Mouse (Mus musculus) hindbrain, embryonic 14.5 days (tissue): ENCODE results near the gene Ap1ar. TPM values are rescaled to one million over a fixed set of nuclear protein-coding genes. Genes with fewer than 3 reads are reported as not detected.

Source experiments
- ATAC-seq: fragments of 200-750 bp; cut with Nextera tagmentation; 2 replicates; pipeline ENCODE4 v1.8.0; 2017; ENCODE audit warnings: moderate number of reproducible peaks, mild to moderate bottlenecking, moderate TSS enrichment, moderate library complexity; ENCODE audit not compliant: low FRiP score
- DNase-seq: peaks from one replicate; pipeline ENCODE4 v3.0.0-alpha.2; 2015; ENCODE audit warnings: low spot score
- H3K27ac ChIP-seq: fragments of 300-500 bp; sonication (generic); 2 replicates; pipeline ENCODE4 v1.5.1; 2014; ENCODE audit warnings: mild to moderate bottlenecking, moderate library complexity
- H3K27me3 ChIP-seq: fragments of 300-500 bp; sonication (generic); 2 replicates; pipeline ENCODE4 v1.6.1; 2014; ENCODE audit warnings: mild to moderate bottlenecking, low read length, mixed read lengths; ENCODE audit not compliant: control insufficient read depth, insufficient read depth
- H3K36me3 ChIP-seq: fragments of 300-500 bp; sonication (generic); replicated peaks from 2 replicates; pipeline ENCODE4 v1.6.1; 2014; ENCODE audit not compliant: control insufficient read depth, insufficient read depth
- H3K4me1 ChIP-seq: fragments of 300-500 bp; sonication (generic); replicated peaks from 2 replicates; pipeline ENCODE4 v1.6.1; 2014; ENCODE audit warnings: antibody characterized with exemption, low read length, mixed read lengths; ENCODE audit not compliant: control insufficient read depth, insufficient read depth
- H3K4me2 ChIP-seq: fragments of 300-500 bp; sonication (generic); replicated peaks from 2 replicates; pipeline ENCODE4 v1.6.1; 2014; ENCODE audit warnings: mild to moderate bottlenecking, moderate library complexity
- H3K4me3 ChIP-seq: fragments of 300-500 bp; sonication (generic); replicated peaks from 2 replicates; pipeline ENCODE4 v1.5.1; 2014; ENCODE audit warnings: mild to moderate bottlenecking, low read length
- H3K9ac ChIP-seq: fragments of 300-500 bp; sonication (generic); 2 replicates; pipeline ENCODE4 v1.6.1; 2014
- H3K9me3 ChIP-seq: fragments of 300-500 bp; sonication (generic); 2 replicates; pipeline ENCODE4 v1.6.1; 2016; ENCODE audit warnings: low read length; ENCODE audit not compliant: control insufficient read depth
- WGBS: fragments of 180-500 bp; shearing (Covaris S2); extraction: QIAGEN DNeasy Blood & Tissue Kit; methylation state at CpG from one replicate; pipeline ENCODE4 v1.1.7; 2014; 5-methylcytosine and 5-hydroxymethylcytosine counted together
- polyA plus RNA-seq: library from polyadenylated mRNA; unstranded; fragments of >200 nt; fragmentation: Nextera tagmentation; extraction: Ambion mirVana; gene quantifications from 2 replicates; pipeline ENCODE4 v1.2.1, GENCODE M21; 2014

Ap1ar gene
- polyA plus RNA-seq: 100.0 and 102 TPM in 2 replicates

DNA sequence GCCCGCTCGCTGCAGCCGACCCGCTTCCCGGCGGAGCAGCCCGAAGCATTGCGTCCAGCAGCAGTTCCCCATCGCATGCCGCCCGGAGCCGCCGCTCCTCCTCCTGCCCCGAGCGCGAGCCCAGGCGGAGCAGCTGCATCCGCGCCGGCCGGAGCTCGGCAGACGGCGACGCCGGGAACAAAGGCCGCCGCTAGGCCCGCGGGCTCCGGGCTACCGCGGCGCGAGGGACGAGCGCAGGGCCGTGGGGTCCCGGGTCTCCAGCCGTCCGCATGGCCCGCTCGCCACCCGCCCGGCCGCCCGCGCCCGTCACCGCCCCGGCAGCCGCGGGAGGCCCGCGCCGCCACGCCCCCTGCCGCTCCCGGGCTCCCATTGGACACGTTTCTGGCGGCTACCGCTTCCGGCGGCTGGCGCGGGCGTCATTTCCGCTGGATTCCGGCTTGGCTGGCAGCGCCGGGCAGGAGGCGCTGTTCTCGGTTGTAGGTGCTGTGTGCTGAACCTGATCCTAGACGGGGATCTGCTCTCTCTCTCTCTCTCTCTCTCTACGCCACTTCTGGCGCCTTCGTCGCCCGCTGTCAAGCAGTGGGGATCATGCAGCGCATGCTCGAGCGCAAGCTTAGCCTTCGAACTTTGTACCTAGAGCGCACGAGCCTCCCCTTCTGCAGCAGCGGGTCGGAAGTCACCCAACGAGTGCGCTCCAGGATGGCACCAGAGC, at the start of gene Ap1ar:
TSS of gene Ap1ar (minus strand) at position 370 of the 712 bp plus-strand sequence.
- Histone ChIP-seq H3K4me2 (peak within 1 kb of the TSS; percentile 84), H3K4me3 (peak within 1 kb of the TSS; percentile 95), H3K27ac (peak within 1 kb of the TSS; percentile 89), H3K9ac (peak within 1 kb of the TSS; percentile 95), H3K4me1 (peaks cover 27% of the 10 kb centered on the region), H3K27me3 (0 out of 2 replicates have a peak, but pooled peaks cover 2% of the 10 kb centered on the region), H3K36me3 (0 out of 2 replicates have a peak, but pooled peaks cover 8% of the 10 kb centered on the region), H3K9me3 (no peaks in the 10 kb centered on the region)
- ATAC-seq (peak; percentile 97), DNase-seq (peak; percentile 97)
- WGBS: under 1% methylated on average over 79 of the region's 89 CpGs

DNA sequence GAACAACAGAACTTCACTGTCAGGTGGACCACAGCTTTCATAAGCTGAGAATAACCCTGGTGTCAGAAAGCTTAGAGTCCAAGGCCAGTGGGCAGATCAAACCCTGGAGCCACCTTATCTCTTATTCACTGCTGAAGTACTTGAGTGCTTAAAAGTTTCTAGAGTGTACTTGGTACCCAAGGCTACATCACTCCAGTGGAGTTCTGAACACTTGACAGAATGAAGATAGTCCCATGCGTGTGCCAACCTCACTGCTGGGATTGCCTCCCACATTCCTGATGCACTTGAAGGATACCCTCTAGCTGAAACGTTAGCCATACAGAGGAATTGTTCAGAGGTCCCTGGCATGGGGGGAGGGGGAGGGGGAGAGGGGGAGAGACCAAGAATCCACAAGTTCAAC, 44.4 kb upstream of the Ap1ar start:
- 63% methylated on average over 2 of the region's 2 CpGs for WGBS
- Histone ChIP-seq H3K4me3 (no peak overlapping the region), H3K36me3 (no peaks in the 10 kb centered on the region), H3K4me2 (no peak overlapping the region), H3K4me1 (no peaks in the 10 kb centered on the region), H3K27ac (no peak overlapping the region), H3K9ac (no peak overlapping the region), H3K27me3 (no peaks in the 10 kb centered on the region), H3K9me3 (no peaks in the 10 kb centered on the region)
- ATAC-seq (no peak), DNase-seq (no peak)

DNA sequence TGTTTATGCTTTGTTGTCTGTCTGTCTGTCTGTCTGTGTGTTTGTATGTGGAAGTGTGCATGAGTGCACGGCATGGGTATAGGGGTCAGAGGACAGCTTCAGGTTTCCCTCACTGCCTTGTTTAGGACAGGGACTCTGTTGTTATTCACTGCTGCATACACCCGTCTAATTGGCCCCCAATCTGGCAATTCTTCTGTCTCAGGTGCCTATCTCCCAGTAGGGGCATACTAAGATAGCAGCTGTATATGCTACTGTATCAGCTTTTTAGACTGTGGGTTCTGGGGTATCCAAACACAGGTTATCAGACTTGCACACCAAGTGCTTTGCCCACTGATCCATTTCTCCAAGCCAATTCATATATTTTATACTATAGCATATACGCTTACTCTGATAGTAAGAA, 42.6 kb upstream of the Ap1ar start:
- H3K9me3 ChIP-seq: no peaks in the 10 kb centered on the region
- H3K27ac ChIP-seq: no peak overlapping the region
- no peaks in the 10 kb centered on the region for H3K4me1 ChIP-seq
- no peak for DNase-seq
- no peaks in the 10 kb centered on the region for H3K36me3 ChIP-seq
- no peak overlapping the region for H3K4me2 ChIP-seq
- WGBS: 84% methylated on average over 3 of the region's 3 CpGs
- H3K4me3 ChIP-seq: no peak overlapping the region
- H3K9ac ChIP-seq: no peak overlapping the region
- ATAC-seq: no peak
- H3K27me3 ChIP-seq: no peaks in the 10 kb centered on the region

DNA sequence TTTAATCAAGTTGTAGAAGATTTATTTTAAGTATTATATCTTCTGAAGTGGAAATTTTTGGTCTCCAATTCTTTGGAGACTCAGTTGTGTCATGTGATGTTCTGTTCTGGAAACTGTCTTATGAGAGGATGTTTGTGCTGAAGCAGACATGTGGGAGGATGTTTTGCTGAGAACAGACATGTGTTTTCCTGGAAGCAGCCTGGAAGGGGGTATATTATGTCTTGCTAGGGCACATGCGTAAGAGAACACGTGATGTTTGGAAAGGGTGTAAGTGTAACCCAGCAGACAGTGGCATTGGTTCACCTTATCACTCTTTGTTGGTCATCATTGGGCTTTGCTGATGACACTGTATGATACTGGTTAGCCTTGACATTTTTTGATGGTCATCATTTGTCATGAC, 38.2 kb upstream of the Ap1ar start:
- Histone ChIP-seq H3K4me1 (no peaks in the 10 kb centered on the region), H3K4me2 (no peak overlapping the region), H3K9ac (no peak overlapping the region), H3K4me3 (no peak overlapping the region), H3K9me3 (no peaks in the 10 kb centered on the region), H3K36me3 (no peaks in the 10 kb centered on the region), H3K27ac (no peak overlapping the region), H3K27me3 (no peaks in the 10 kb centered on the region)
- ATAC-seq: no peak
- WGBS: 86% methylated on average over 2 of the region's 2 CpGs
- no peak for DNase-seq

DNA sequence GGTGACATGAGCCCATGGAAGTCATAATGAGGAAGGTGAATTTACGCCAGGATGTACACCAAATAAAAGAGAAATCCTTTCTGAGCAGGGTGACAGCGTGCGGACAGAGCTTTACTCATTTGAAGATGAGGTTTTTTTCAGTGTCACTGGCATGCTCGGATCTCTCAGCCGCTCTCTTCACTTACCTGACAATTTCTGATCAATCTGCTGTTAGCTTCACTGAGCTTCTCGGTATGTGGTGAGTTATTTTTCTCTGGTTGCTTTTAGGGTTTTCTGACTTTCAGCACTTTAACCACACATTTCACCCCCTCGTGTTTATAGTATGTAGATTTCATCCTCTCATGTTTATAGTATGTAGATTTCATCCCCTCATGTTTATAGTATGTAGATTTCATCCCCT, 37.7 kb upstream of the Ap1ar start:
- Histone ChIP-seq H3K9ac (no peak overlapping the region), H3K36me3 (no peaks in the 10 kb centered on the region), H3K4me3 (no peak overlapping the region), H3K27me3 (no peaks in the 10 kb centered on the region), H3K9me3 (no peaks in the 10 kb centered on the region), H3K27ac (0 out of 2 replicates have a peak overlapping the region, but pooled peaks have one; percentile 35), H3K4me2 (no peak overlapping the region), H3K4me1 (no peaks in the 10 kb centered on the region)
- ATAC-seq (no peak), DNase-seq (no peak)
- 62% methylated on average over 7 of the region's 7 CpGs for WGBS

DNA sequence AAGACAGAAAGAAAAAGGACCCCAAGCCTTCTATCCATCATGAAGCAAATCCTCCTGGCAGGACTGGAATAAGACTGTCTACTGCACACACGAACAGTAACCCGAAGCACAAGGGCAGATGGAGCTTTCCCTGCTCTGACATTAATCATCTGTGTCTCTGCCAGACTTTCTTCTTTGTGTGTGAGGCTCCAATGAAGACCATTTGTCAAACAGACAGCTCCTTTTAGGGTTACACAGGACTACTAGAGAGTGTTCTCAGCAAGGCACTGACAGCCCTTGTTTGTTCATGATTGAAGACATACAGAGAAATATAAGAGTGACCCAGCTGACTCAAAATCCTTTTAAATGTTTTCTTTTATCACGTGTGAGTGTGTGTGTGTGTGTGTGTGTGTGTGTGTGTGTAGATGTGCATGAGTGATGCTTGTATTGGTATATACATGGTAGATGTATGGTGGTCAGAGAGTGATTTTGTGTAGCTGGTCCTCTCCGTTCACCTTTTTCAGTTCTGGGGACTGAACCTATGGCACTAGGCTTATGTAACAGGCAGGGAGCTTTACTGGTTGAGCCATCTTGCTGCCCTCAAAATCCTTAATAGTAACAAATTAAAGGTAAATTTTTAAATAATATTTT, 37.0 kb upstream of the Ap1ar start:
- H3K4me1 ChIP-seq: no peaks in the 10 kb centered on the region
- H3K4me3 ChIP-seq: no peak overlapping the region
- no peak overlapping the region for H3K9ac ChIP-seq
- WGBS: 29% methylated on average over 4 of the region's 4 CpGs
- 0 out of 2 replicates have a peak overlapping the region, but pooled peaks have one; percentile 35 for H3K27ac ChIP-seq
- H3K27me3 ChIP-seq: no peaks in the 10 kb centered on the region
- ATAC-seq: peak; percentile 93
- no peak overlapping the region for H3K4me2 ChIP-seq
- no peaks in the 10 kb centered on the region for H3K36me3 ChIP-seq
- DNase-seq: peak; percentile 53
- no peaks in the 10 kb centered on the region for H3K9me3 ChIP-seq

DNA sequence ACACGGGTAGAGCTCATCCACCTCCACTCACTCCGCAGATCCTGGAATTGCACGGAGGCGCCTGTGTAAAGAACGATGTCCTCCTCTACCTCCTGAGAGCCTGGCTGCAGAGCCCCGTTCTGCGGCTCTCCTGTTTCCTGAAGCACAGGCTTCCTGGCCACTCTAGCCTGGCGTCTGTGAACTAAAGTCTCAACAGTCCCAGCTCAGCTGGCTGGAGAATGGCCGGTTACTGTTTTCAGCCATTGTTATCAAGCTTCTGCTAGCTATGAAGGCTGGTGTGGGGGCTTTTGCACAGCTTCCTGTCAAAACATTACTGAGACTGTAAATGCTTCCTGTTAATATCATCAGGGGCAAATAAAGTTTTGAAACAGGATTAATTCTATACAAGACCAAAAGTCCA, 34.3 kb upstream of the Ap1ar start:
- Histone ChIP-seq H3K4me2 (no peak overlapping the region), H3K27me3 (no peaks in the 10 kb centered on the region), H3K36me3 (no peaks in the 10 kb centered on the region), H3K27ac (no peak overlapping the region), H3K4me1 (no peaks in the 10 kb centered on the region), H3K9ac (no peak overlapping the region), H3K9me3 (no peaks in the 10 kb centered on the region), H3K4me3 (no peak overlapping the region)
- 87% methylated on average over 9 of the region's 9 CpGs for WGBS
- ATAC-seq: no peak
- no peak for DNase-seq

DNA sequence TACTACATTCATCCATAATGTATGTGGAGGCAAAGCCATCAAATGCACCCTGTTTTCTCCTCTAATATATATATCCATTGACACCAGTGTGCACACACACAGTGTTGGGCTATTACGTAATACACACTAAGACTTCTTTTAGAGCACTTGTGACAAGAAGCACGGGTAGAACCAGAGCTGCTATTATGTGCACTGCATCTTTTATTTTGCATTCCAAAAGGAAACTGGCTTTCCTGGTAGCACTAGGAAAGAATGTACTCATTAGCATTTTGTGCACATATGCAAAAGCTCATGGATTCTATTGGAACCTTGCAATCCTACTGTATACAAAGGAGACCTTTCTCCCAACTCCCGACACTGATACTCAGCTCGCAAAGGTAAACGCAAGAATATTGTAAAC, 31.6 kb upstream of the Ap1ar start:
- no peaks in the 10 kb centered on the region for H3K36me3 ChIP-seq
- no peaks in the 10 kb centered on the region for H3K27me3 ChIP-seq
- no peaks in the 10 kb centered on the region for H3K9me3 ChIP-seq
- H3K27ac ChIP-seq: no peak overlapping the region
- no peaks in the 10 kb centered on the region for H3K4me1 ChIP-seq
- no peak overlapping the region for H3K4me3 ChIP-seq
- no peak overlapping the region for H3K9ac ChIP-seq
- DNase-seq (no peak), ATAC-seq (peak; percentile 69; the same call in 1 of the 2 replicates)
- no peak overlapping the region for H3K4me2 ChIP-seq
- 38% methylated on average over 5 of the region's 5 CpGs for WGBS

DNA sequence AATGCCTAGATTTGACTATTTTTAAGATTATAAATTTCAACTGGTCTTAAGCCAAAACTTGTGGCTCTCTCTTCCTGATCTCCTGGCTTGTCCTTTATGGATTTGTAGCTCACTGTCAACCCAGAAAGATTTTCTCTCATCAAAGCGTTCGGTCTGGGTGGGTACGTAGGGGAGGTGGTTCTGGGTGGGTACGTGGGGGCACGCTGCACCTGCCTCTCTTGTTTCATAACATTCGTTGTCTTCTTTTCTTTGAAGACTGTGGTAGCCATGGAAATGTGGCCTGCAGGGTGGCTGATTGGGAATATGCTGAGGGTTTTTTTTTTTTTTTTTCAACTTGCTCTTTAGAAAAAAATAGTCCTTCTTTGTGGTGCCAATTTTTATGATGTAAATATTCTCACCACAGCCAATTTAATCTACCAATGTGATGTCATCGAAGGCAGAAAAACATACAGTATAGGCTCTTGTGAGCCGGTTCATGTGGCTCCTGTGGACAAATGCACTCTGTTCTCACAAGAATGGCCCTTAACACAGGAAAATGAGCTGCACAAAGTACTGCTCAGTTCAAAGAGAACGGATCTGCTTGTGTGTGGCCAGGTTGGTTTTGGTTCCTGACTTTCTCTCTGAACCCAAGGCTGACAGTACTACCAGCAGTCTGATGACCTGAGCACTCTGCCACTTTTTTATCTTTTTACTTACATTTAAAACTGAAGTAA, 30.9 kb upstream of the Ap1ar start:
- Histone ChIP-seq H3K27me3 (no peaks in the 10 kb centered on the region), H3K36me3 (no peaks in the 10 kb centered on the region), H3K4me1 (no peaks in the 10 kb centered on the region), H3K9ac (no peak overlapping the region), H3K4me3 (no peak overlapping the region), H3K4me2 (no peak overlapping the region), H3K27ac (peak overlapping the region; percentile 38; the same call in 1 of the 2 replicates), H3K9me3 (no peaks in the 10 kb centered on the region)
- 45% methylated on average over 9 of the region's 9 CpGs for WGBS
- DNase-seq (no peak), ATAC-seq (no peak)
